Mouse (Mus musculus) adrenal gland, postnatal 4 days (tissue): ENCODE results near the gene 9530077C05Rik. TPM values are rescaled to one million over a fixed set of nuclear protein-coding genes. Genes with fewer than 3 reads are reported as not detected.
"Not testable (repeated sequence)": the region's sequence is repeated elsewhere in the genome, so short reads cannot be mapped to it uniquely, and the experiment has no call there.

ENCODE experiments used
- DNase-seq, 2 experiments: peaks; one replicate each; pipeline ENCODE4 v3.0.0; 2021 to 2022; ENCODE audit warnings: low spot score in 2 of 2, mixed read lengths in 2 of 2
- total RNA-seq, 2 experiments: library from RNA; stranded (reverse); gene quantifications; 2 replicates each; pipeline ENCODE4 v1.2.3; 2021

The 9530077C05Rik gene
- total RNA-seq, 2 experiments from 2014 or later = 5.2 to 7.6 TPM

- no peak for DNase-seq
These were observed 6.2 kb downstream of the 9530077C05Rik start for GRCm38 (mm10) chr9:22417547-22417946.

GRCm38 (mm10) chr9:22419877-22420276, 8.6 kb downstream of the 9530077C05Rik start:
- no peak for DNase-seq

GRCm38 (mm10) chr9:22420491-22420890, 9.2 kb downstream of the 9530077C05Rik start:
- no peak for DNase-seq

- DNase-seq = no peak
These were observed 11.2 kb downstream of the 9530077C05Rik start for GRCm38 (mm10) chr9:22422559-22422958.

GRCm38 (mm10) chr9:22423507-22423906, 12.2 kb downstream of the 9530077C05Rik start:
- DNase-seq = no peak

GRCm38 (mm10) chr9:22424196-22424595, 12.9 kb downstream of the 9530077C05Rik start:
- no peak for DNase-seq

GRCm38 (mm10) chr9:22424719-22425118, 13.4 kb downstream of the 9530077C05Rik start:
- DNase-seq = no peak

GRCm38 (mm10) chr9:22428028-22428665, 16.8 kb downstream of the 9530077C05Rik start:
- DNase-seq = no peak

- DNase-seq = no peak
These were observed 17.5 kb downstream of the 9530077C05Rik start for GRCm38 (mm10) chr9:22428666-22429410.

- no peak for DNase-seq
These were observed 18.4 kb downstream of the 9530077C05Rik start for GRCm38 (mm10) chr9:22429533-22430241.

GRCm38 (mm10) chr9:22430315-22430840, 19.1 kb downstream of the 9530077C05Rik start:
- DNase-seq = no peak

- no peak for DNase-seq
These were observed 21.9 kb downstream of the 9530077C05Rik start for GRCm38 (mm10) chr9:22433221-22433620.

GRCm38 (mm10) chr9:22434101-22434500, 22.8 kb downstream of the 9530077C05Rik start:
- DNase-seq = no peak

- no peak for DNase-seq
These were observed 27.5 kb downstream of the 9530077C05Rik start for GRCm38 (mm10) chr9:22438826-22439225.

- DNase-seq = no peak
These were observed 31.8 kb downstream of the 9530077C05Rik start for GRCm38 (mm10) chr9:22443157-22443556.

GRCm38 (mm10) chr9:22445123-22445522, 33.8 kb downstream of the 9530077C05Rik start:
- no peak for DNase-seq

- no peak for DNase-seq
These were observed 35.9 kb downstream of the 9530077C05Rik start for GRCm38 (mm10) chr9:22447213-22447612.

- DNase-seq = no peak
These were observed 37.1 kb downstream of the 9530077C05Rik start for GRCm38 (mm10) chr9:22448420-22448819.

GRCm38 (mm10) chr9:22449209-22449608, 37.9 kb downstream of the 9530077C05Rik start:
- DNase-seq = no peak

GRCm38 (mm10) chr9:22452697-22453096, 41.4 kb downstream of the 9530077C05Rik start:
- DNase-seq = no peak

GRCm38 (mm10) chr9:22453501-22453924, 42.2 kb downstream of the 9530077C05Rik start:
- no peak for DNase-seq

GRCm38 (mm10) chr9:22453990-22454389, 42.7 kb downstream of the 9530077C05Rik start, which contains the start of gene Gm17545:
Gm17545 (plus strand) TSS chr9:22454290.
- DNase-seq = not testable (repeated sequence)
